Mouse (Mus musculus) lung, adult 2 months (tissue): ENCODE results near the gene Phf7.

Experiments used
- CTCF ChIP-seq: fragments of 200-500 bp; IDR thresholded peaks from 2 replicates; pipeline ENCODE4 v1.5.1; 2011; ENCODE audit warnings: mild to moderate bottlenecking, low read length, control low read depth; ENCODE audit not compliant: insufficient read depth
- POLR2A ChIP-seq: fragments of 200-500 bp; IDR thresholded peaks from 2 replicates; pipeline ENCODE4 v1.6.1; 2011; ENCODE audit warnings: low read depth, mild to moderate bottlenecking, control low read depth, low read length, borderline replicate concordance; ENCODE audit errors: extremely low read depth

DNA sequence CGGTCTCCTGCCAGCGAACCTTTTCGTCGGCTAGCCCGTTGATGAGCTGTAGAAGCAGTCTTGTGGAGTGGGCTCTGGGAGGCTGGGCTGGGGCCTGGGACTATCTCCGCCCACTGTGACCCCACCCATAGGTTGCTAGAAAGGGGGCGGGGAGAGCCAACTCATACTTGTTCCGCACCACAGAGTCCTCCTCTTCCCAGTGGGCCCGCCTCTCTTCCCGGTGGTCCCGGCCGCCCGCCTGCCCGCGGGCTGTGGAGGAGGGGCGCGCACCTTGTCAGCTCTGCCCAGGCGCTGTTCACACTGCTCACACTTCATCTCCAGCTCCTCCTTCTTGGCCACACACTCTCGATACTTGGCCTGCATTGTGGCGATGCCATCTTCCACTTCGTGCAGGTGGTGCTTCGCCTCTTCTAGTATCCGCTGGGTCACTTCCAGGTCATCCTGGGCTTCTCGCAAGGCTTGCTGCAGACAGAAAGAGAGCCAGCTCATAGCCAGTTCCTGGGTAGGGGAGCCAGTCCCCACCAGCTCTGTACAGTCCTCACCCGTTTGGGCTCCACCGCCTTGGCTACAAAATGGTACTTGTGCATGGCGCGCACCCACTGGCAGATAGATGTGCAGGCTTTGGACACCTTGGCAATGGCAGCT lies 18.5 kb upstream of the Phf7 start:
- TF ChIP-seq CTCF (no peak), POLR2A (no peak)
